Mouse (Mus musculus) c-Kit-positive CD71-positive TER-119-negative erythroid progenitor cells, embryonic 14.5 days (primary cell): ENCODE measurements around the gene Rgs6.

Experiments used
- DNase-seq: peaks from one replicate; pipeline ENCODE4 v3.0.0-alpha.2; 2013; ENCODE audit warnings: low read depth

Rgs6 gene

DNA sequence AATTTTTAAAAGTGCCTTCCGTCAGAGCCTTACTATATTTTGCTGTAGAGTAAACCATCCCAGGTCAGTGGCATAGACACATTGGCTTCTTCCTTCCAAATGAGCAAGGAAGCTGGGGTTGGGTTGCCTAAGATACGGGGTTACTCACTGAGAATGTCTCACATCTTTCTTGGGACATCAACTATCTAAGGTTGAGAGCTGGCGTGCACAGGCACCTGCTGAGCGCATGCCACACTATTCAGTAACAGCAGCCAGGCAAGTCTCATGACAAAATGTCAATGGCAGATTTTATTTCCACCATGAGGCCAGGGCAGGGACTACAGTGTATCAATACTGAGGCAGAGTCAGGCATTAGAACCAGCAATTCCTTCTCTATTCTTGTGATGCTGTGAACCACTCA lies 394.6 kb downstream of the Rgs6 start:
- DNase-seq = no peak

DNA sequence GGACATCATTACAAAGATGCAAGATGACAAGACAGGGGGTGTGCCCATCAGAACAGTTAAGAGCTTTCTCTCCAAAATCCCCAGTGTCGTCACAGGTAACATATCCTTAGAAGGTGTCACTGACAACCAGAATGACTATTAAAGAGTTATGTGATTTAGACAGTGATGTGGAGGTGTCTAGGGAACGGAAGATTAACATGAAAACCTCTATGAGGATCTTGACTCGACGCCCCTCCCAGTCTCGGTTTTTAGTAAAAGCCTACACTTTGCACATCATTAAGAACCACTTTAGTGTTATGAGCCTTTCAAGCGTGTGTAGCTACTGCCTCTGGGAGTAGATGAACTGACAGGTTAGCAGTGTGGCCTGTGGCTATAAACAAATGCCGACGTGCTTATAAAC lies 397.2 kb downstream of the Rgs6 start:
- no peak for DNase-seq

DNA sequence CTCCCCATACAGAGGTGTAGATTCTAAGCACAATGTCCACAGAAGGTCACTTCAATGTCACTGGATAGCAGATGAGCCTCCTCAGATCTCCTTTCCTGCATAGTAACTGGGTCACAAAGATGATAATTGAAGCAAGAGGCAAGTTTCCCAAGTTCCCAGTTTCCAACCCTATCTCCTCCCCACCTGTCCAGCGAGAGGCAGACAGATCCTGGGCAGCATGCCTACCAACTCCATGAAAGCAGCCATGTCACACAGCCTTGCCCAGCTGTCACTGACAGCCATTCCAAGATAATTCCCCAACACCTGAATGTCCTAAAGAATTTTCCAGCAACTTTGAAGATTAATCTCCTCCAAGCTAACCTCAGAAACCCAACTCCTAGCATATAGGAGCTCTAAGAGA lies 399.6 kb downstream of the Rgs6 start:
- DNase-seq = no peak

DNA sequence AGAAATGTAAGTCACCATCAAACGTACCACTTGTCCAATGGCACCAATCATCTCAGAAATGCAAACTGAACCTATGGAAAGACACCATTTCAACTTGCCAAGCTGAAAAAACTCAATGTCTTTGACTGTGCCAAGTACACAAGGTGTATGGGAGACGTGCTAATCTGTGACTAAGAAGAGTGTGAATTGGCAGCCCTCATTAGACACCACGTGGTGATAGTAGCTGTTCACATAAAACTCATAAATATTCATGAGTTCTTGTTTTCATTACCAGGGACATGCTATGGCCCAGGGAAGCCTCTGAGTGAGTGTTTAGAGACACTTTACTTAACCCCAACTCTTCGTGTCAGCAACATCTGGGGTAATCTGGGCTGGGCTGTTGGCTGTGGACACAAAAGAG lies 405.8 kb downstream of the Rgs6 start:
- no peak for DNase-seq

DNA sequence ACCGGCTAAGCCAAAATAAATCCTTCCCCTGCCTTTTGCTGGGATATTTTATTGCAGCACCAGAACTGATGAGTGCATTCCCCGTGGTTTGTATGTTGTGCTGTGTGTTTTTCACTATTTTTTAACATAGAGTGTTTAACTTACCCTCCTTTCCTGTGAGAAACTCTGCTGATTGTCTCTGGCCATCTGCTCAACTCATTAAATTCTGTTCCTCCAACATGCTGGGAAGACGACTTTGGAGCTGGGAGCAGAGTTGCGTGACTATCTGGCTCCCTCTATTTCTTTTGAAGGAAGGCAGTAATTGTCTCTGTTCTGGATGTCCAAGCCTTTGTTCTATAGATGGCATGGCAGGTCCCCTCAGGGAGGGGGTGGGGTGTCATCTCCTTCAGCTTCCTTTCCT lies 408.7 kb downstream of the Rgs6 start:
- DNase-seq = no peak

DNA sequence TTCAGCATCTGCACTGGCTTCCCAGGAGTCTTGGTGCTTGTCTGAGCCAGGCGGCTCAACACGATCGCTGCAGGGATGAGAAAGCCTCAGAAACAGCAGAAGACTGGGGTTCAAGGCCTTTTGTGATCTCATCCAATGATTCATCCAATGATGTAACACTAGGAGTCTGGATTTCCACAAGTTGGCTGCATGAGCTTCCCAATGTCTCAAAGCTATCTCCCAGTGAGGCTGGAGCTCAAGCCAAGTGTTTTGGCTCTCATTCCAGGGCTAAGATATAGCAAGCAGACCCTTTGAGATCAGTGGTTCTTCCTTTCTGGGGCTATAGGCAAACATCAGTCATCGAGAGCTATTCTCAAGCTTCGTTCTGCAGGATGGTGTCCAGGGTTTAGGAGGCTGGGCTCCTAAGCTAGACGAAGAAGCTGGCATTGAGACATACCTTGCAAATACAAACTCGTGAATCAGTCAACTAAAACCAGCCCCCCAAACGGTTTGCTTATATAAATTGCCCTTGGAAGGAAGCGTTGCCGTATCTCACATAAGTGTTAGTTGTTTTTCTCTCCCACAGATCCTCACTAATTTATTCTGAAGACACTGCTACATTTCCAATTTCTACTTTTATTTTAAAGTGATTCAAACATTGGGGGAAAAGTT lies 410.7 kb downstream of the Rgs6 start:
- DNase-seq = no peak

DNA sequence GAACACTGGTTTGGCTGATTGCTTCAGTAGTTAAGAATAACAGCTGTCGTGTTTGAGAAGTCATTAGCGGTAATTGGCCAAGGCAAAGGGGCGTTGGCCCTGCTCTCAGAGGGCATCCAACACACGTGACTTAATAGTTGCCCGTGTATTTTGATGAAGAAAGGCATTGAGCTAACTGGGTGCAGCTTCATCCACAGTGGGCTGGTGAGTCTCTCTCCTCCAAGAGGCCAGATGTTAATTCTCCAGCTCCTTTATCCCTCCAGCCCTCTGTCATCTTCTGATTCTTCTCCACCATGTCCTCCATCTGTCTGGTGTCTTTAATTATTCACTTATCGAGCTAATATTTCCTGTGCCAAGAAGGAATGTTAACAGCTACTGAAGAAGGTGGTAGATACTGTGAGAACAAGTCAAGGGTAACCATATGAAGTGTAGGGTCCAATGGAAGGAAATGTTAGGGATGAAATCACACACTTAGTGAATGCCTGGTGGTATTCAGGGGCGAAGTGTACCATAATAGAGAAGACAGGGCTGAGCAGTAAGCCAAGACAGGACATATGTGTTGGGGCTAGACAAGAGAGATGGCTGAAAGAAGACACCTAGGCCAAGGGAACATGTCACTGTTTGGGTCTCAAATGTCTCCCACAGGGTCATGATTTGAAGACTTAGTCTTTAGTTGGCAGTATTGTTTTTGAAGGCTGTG lies 411.4 kb downstream of the Rgs6 start:
- DNase-seq = no peak

DNA sequence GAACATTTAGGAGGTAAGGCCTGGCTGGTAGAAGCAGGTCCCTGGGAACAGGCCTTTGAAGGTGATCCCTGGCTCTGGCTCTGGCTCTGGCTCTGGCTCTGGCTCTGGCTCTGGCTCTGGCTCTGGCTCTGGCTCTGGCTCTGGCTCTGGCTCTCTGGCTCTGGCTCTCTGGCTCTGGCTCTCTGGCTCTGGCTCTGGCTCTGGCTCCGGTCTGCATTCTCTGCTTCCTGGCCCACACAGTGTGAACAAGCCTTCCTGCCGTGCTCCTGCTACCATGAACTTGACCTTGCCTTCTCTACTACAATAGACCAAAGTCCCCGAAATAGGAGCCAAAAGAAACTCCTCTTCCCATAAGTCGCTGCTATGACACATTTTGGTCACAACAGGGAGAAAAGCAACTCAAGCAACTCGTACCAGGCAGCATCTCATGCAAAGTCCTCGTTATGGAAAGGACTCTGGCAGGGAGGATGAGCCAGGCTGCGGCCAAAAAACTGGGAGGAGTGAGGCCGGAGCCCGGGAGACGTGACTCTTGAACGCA lies 412.0 kb downstream of the Rgs6 start:
- DNase-seq = no peak

DNA sequence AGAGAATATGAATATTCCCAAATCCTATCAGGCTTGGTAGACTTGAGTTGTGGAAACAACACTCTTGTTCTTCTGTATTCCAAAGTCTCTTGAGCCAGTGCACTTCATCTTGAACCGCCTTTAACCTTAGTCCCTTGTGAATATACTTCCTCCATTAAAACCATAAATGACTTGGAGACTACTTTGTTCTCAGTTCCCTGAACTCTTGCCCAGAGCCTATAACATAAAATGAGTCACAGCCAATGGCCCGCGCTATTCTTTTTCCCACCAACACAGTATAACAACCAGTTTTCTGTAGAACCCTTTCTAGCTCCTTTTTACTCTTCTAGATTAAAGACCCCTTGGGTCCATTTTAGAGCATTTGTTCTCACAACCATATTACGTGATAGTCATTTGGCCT lies 412.9 kb downstream of the Rgs6 start:
- no peak for DNase-seq

DNA sequence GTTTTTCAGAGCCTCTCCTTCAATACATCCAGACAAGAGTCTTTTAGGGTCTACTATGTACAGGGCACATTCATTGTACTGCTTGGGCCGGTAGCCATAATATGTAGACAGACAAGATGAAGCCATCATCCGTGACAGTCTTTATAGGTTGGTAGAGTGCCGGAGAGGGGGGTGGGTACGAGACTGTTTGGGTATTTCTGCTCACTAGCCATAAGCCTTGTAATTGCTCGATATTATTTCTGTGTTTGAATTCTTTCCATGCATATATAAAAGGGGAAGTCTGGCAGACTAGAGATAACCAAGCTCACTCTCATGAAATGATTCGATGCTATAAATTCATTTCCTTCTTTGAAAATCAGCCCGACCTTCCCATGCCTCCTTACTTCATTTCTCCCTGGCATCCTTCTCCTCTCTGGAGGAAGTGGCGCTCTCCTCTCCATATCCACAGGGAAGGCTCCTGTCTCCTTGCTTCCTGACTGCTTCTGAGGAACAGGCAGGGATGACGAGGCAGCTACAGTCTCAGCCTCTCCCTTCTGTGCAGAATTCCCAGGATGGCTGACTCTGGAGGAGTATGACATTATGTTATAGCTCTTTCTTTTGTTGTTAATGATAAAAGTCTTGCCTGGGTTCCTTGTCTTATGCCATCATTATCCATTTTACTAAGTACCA lies 416.1 kb downstream of the Rgs6 start:
- no peak for DNase-seq

DNA sequence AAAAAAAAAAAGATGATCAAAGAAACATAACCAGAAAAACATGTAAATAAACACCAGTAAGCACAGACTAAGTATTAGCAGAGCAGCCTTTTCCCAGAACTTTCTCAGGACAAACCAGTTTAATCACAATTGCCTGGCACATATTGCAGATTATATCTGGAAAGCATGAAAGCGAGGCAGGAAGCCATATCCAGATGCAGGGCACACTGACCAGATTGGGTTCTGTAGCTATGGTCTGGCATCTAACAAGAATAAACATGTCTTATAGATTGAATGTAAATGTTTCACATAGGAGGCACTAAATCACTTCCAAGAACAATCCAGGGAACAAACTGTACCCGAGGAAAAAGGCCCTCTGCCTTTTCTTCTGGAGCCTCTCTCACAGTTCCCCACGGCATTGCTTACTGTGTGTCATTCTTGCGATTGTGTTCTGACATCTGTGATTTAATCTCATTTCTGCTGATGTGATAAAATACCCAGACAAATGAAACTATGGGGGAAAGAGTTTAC lies 423.0 kb downstream of the Rgs6 start:
- no peak for DNase-seq

DNA sequence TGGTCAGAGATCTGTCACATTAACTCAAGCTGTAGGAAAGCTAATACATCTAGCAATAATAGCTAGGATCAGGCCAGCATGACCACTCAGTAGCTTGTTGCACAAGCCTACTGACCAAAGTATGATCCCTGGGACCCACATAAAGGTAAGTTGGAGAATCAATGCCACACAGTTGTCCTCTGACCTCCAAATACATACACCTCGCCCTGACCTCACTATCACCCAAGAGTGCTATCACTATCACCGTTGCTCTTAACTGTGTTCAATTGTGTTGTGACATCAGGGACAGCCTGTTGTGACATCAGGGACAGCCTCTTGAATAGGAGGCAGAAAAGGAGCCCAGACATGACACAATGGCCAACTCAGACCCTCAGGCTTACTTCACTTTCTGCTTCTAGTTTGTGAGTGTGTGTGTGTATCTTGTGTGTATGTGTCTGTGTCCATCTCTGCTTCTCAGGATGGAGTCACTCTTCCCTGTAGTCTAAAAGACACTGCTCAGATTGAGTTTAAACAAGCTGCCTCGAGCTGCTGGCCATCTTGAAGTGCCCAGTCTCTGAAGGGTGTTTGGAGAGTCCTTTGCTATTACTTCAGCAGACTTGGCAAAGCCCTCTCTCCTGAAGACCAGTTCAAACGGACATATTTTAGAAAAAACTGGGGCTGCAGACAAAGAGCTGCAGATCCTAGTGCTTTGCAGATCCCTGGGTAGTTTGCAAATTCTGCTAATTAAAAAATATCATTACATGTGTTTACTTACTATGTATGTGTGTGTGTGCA lies 426.0 kb downstream of the Rgs6 start:
- DNase-seq = no peak

DNA sequence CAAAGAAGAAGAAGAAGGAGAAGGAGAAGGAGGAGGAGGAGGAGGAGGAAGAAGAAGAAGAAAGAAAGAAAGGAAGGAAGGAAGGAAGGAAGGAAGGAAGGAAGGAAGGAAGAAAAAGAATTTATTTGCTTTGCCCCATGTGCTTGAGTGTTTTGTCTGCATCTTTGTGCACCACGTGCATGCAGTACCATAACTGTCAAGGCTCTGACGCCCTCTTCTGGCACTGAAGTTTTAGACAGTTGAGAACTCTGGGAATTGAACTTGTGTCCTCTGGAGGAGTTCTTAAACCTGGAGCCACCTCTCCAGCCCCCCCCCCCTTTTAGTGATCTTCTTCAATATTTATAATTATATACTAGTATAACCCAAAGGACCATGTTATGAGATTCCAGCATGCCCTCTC lies 426.8 kb downstream of the Rgs6 start:
- DNase-seq = no peak

DNA sequence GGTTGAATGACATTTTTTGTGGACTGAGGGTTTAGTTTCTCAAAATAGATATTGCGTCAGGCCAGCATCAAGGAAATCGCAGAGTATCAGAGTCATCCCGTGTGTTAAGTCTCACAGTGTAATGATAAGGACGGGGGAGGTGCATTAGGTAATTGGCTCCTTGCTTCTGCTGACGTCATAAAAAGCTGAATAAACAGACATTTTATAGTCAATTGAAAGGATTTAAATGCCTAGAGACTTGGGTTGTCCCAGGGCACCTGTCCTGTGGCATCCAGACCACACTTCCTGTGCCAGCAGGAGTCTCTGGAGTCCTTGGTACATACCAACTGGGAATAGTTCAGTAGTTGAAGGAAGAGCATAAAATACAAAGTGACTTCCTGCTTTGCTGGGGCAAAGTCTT lies 427.3 kb downstream of the Rgs6 start:
- no peak for DNase-seq

DNA sequence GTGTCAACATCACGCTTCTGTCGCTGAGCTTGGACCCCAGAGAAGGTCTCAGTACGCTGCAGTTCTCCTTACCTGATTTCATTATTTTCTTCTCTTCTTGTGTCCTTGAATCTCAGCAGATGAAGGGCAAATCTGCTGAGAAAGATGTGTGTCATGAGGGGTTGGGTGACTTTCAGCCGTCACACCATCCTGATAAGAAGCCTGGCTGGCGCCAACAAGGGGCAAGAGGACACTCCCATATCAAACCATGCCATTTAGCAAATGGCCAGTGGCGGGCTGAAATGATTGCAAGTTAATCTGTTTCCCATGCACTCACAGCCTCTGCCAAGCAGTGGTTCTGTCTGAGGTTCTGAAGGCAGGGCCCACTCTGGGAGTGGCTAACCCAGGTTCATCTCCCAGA lies 428.4 kb downstream of the Rgs6 start:
- DNase-seq = no peak

DNA sequence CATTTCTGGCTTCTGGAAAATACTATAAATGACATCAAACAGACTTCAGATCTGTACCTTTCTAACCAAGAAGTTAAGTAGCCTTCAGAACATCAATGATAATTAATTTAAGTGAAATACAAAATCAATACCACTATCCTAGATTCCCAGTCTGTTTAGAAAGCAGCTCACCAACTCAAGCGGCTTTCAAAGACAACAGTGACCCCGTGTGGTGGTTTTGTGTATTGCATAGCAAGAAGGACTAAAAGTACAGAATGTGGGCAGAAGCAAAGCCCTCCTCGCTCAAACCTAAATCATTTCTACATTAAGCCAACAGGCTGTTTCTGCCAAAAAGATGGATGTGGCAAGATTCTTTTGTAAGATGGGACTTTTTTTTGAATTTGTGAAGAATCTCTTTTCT lies 429.9 kb downstream of the Rgs6 start:
- peak; percentile 66 for DNase-seq

DNA sequence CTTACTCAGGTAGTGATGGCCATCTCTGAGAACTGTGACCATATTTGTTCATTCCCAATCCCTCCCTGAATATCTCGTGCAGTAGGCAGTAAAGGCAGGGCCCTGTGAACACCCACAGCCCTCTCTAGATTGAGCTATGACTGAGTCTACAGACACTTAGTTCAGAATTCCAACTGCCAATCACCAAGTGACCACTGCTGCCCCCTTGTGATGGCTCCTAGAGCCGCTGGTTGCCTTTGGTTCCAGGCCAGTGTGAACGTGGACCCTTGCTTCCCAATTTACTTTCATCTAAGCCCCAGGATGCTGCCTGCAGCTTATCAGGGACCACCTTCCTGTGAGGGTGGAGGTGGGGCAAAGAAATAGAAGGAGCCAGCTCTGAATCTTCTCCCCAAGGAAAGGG lies 438.9 kb downstream of the Rgs6 start:
- DNase-seq = no peak

DNA sequence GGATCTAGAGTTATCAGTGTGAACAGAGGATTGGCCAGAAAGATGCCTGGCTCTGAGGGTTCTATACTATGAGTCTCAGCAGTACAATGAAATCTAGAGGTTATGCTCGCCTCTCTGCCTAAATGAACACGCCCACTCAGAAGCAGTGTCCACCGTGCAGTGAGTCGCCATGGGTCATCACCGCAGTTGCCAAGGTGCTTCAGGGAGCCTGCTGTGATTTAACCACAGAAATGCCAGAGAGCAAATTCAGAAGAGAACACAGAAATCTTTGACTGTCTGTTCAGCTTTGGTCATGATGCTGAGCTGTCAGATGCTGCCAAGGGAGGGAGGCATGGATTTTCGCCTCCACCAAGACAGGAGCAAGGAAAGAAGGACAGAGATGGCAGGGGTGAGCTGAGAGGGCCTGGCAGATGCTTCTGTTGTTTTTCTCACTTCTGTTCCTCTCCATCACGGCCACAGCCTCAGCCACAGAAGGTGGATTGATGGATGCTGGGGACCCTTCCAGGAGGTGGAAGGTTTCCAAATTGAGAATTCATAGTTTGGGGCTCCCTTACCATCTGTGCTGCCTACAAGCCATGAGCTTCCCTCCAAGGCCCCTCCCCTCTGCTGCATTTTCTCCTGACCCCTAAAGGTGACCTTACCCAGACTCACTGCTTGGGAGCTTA lies 445.2 kb downstream of the Rgs6 start:
- DNase-seq = no peak

DNA sequence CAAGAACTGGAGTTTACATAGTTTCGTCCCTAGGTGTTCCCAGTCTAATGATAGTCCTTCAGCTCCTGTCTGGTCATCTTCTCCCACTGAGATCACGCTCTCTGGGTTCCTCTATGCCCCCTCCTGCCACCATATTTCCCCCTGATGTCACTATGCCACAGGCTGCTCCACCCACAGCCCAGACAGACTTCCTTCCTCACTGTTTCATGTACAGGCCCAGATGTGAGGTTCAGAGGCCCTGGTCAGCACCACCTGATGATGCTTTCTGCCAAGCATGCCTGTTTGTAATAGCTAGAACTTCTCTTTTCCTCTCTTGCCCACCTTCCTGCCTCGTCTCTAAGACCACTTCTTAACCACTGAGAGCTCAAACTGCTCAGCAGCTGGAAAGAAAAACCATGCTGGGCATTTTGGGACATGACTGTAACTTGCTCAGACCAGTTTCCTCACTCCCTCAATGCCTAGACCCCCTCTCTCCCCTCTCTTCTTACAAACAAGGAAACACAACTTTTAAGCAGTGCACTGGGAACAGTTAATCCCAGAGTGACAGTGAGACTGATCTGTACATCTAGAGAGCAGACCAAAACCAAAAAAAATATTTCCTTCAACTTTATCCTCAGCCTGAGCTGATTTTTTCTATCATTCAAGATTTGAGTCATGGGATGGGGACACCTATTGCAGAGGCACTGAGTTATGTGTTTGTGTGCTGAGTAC lies 446.9 kb downstream of the Rgs6 start:
- DNase-seq = no peak

DNA sequence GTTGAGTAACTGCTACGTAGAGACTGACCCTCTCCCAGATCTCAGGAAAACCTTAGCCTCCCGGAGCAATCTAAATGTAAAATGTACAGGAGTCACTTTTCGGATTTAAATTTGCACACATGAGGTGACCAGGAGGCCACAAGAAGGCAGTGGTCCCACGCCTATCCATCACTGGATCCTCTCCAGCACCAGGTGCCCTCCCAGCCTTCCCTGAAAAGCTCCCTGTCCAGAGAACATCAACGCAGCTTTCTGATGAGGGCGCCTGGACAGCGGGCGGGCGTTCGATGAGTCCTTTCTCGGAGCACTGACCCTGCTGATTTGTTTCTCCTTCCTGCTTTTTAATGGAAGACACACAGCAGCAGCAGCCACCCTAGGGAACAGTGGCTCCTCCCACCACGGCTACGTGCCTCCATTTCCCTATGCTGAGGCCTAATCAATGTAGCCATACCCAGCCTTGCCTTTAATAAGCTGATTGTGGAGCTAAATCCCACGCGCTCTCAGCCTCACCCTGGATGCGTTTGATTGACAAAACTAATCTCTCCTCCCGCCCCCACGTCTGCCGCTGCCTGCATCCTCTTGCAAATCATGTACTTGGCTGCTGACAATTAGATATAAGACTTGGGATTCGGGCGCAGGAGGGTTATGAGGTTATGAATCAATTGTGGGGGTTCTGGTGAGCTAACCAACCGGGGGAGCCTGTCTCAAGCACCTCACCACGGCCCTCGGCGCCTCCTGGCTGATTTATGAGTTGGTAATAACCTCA lies 449.9 kb downstream of the Rgs6 start:
- DNase-seq = no peak
